Mouse (Mus musculus): ENCODE measurements at regions not wholly inside any gene's neighbourhood (a gene's known extent, or its start where the extent isn't known, plus 50 kb on each side); places are given as distances from the start of the nearest gene placed in this dataset.

GRCm38 (mm10) chr12:13094111-13094851 is 152.6 kb upstream of the Mycn start:
- no peak for DNase-seq

GRCm38 (mm10) chr12:13085951-13086350 is 144.2 kb upstream of the Mycn start:
- no peak for DNase-seq

DNA sequence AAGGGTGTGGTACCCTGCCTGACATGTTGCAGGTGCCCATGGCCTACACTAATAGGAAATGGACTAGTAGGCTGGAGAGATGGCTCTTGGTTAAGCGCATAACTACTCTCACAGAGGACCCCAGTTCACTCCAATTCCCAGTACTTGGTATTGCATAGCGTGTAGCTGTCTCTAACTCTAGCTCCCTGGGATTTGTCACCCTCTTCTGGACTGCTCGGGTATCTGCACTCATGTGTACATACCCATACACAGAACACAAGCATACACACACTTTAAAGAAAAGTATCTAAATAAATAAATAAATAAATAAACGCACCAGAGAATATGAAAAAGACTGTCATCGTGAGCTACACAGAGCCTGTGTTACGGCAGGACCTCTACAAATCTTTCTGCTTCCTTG is 143.8 kb upstream of the Mycn start:
- DNase-seq: no peak

DNA sequence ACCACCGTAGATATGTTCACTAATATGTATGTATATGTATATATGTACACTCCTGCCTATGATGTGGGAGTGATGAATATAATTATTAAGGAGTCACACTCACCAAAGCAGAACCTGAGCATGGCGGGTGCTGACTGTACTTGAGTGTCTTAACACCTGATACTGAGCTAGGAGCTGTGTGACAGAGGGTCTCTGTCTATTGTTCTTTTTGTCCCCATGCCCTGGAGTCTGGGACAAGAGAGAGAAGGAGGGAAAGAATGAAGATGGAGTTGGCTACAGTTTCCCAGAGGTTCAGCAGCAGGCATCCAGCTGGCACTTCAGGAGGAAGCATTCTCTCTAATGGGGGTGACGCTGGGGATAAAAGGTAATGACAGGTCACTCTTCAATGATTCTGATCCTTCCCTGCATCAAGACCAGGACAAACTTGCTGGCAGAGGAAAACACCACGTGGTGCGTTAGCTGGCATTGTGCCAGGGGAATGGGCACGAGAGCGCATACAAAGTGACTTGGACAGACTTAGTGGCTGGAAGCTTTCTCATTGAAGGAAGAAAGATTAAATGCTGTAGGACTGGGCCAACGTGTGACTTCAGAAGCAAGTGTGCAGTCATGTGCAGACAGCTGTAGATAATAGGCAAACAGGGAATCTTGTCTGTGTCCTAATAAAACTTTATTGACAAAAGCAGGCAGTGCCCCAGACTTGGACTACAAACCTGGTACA is 141.8 kb upstream of the Mycn start:
- peak; percentile 15 for DNase-seq

GRCm38 (mm10) chr12:13080791-13081190 is 139.1 kb upstream of the Mycn start:
- DNase-seq: no peak

- no peak for DNase-seq
Measured at GRCm38 (mm10) chr12:13079832-13080231, 138.1 kb upstream of the Mycn start.

DNA sequence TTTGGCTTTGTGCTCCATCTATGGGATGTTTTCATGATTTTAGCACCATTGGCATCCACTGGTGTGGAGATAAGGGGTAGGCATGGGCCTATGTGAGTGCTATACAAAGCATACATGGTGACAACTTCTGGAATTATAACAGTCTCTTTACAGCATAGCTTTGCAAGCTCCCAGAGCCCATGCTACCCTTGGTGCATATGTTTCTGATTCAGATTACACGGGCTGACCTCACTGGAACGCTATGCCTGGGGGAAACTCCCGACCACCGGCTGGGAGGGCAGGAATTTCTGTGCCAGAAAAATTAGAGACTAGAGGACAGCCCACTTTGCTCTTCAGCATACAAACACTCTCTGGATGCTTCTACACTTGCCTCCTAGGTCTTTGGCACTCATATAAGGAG is 136.0 kb upstream of the Mycn start:
- no peak for DNase-seq

DNA sequence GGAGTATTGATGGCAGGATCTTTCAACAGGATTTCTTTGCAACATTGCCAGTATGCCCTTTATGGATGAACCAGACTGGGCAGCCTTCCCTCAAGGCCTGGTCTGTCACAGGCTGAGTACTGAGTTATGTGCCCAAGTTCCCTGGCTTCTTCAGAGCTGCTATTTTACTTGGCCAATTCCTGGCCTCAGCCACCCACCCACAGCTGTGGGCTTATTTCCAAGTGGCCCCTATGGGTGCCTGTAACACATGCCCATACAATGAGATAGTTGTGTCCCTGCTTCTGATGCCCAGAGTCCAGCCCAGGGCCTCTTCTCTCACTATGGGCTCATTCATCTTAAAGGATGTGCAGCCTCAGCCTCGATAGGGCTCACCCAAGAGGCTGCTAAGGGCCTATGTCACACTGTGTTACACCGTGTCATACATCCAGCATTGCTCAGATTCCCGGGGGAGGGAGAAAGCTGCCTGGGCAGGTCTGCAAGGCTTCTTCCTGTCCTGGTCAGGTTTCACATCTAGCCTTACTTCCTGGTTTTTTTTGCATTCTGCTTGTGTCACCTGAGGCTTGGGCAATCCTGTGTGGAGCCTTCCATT is 135.1 kb upstream of the Mycn start:
- no peak for DNase-seq

GRCm38 (mm10) chr12:13073126-13073886 is 131.6 kb upstream of the Mycn start:
- DNase-seq: no peak

- no peak for DNase-seq
Measured at GRCm38 (mm10) chr12:13067295-13067694, 125.6 kb upstream of the Mycn start.

DNA sequence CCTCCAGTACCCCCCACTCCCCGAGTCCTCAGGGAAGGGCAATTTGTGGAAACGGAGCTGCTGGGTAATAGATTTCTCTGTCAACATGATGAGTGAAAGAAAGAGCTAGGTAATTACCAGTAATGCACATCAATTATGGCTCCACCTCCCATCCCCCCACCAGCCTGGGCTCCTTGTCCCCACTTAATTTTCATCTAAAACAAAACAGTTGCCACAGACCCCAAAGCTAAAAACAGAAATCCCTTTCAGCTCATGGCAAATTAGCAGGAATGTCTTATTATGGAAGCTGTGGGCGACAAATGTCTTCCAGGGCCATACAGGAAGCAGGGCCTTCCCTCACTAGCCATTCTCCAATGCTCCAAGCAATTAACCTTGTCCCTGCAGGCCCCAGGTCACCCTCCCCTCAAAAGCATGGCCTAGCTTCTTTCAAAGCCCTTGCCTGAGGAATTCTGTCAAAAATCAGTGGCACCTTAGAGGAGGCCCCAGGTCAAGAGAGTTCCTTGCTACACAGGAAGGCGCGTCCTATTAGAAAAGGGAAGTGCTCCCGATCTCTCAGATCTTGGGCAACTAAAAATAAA is 125.0 kb upstream of the Mycn start:
- DNase-seq: no peak

- DNase-seq: no peak
Measured at GRCm38 (mm10) chr12:13059473-13059872, 117.8 kb upstream of the Mycn start.

DNA sequence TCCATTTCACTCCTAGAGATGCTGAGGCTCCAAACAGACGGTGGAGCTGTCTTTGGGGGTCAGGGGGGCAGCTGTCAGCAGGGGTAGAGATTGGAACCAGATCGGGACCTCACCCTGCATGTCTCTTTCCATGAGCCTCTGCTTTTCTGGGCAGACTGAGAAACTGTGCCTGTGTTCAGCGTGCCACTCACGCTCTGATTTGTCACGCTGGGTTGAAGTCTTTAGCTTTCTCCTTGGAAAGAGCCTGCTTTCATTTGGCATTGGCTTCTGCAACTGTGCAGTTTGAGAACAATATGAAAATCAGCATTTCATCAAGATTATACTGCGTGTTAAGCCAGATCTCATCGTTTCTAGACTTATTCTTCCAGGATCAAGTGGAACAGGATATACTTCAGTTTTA is 114.5 kb upstream of the Mycn start:
- no peak for DNase-seq

DNA sequence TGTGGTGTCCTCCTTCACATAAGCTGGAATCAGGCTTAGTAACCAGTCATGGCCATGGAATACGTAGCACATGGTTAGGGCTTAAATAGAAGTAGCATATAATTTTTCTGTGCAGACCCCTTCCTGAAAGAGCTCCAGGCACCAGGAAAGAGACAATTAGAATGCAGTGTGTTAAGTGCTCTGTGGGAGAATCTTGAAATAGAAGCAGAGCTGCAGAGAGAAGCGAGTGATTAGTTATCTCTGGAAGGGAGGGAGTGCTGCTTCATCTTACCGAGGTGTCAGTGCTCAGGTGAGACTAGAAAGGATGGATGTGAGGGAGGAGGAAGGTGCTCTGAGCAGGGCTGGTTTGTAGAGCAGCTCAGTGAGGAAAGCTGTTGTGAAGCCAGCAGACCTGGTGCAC is 112.9 kb upstream of the Mycn start:
- DNase-seq: no peak

- no peak for DNase-seq
Measured at GRCm38 (mm10) chr12:13053746-13054145, 112.0 kb upstream of the Mycn start.

- no peak for DNase-seq
Measured at GRCm38 (mm10) chr12:13052845-13053623, 111.3 kb upstream of the Mycn start.

GRCm38 (mm10) chr12:13052164-13052563 is 110.5 kb upstream of the Mycn start:
- no peak for DNase-seq

GRCm38 (mm10) chr12:13049659-13050058 is 107.9 kb upstream of the Mycn start:
- peak; percentile 5 for DNase-seq

- DNase-seq: no peak
Measured at GRCm38 (mm10) chr12:13048168-13048727, 106.5 kb upstream of the Mycn start.

GRCm38 (mm10) chr12:13042934-13043333 is 101.2 kb upstream of the Mycn start:
- DNase-seq: no peak

GRCm38 (mm10) chr12:13035108-13035741 is 93.5 kb upstream of the Mycn start:
- no peak for DNase-seq

Data from adrenal gland, postnatal 10 days (tissue).